Mouse (Mus musculus) urinary bladder, adult 2 months (tissue): ENCODE results near the gene Igbp1. TPM values are rescaled to one million over a fixed set of nuclear protein-coding genes. Genes with fewer than 3 reads are reported as not detected.

Experiments used
- DNase-seq: peaks from one replicate; pipeline ENCODE4 v3.0.0; 2022; ENCODE audit warnings: low spot score
- polyA plus RNA-seq: library from polyadenylated mRNA; depleted of rRNA; stranded (reverse); fragments of >200 nt; gene quantifications from 2 replicates; pipeline ENCODE4 v1.2.3, GENCODE M21; 2012; rRNA removed

Igbp1 gene
- 64.4 and 68.7 TPM in 2 replicates for polyA plus RNA-seq

GRCm38 (mm10) chrX:100494068-100494978 lies at the start of gene Igbp1:
Gene Igbp1 (plus strand): TSS chrX:100494291.
- peak; percentile 34 for DNase-seq

- no peak for DNase-seq
These were observed 26.0 kb upstream of the Igbp1 start for GRCm38 (mm10) chrX:100468047-100468446.

- DNase-seq: no peak
These were observed 24.0 kb upstream of the Igbp1 start for GRCm38 (mm10) chrX:100470126-100470525.

GRCm38 (mm10) chrX:100471491-100471890 lies 22.6 kb upstream of the Igbp1 start:
- no peak for DNase-seq

- no peak for DNase-seq
These were observed 18.4 kb upstream of the Igbp1 start for GRCm38 (mm10) chrX:100475569-100476223.

- DNase-seq: no peak
These were observed 13.8 kb upstream of the Igbp1 start for GRCm38 (mm10) chrX:100480317-100480716.

GRCm38 (mm10) chrX:100493500-100494067 lies 507 bp upstream of the Igbp1 start:
- no peak for DNase-seq

GRCm38 (mm10) chrX:100504175-100504851 lies 10.2 kb downstream of the Igbp1 start:
- DNase-seq: no peak

GRCm38 (mm10) chrX:100508164-100508563 lies 14.1 kb downstream of the Igbp1 start:
- no peak for DNase-seq

- no peak for DNase-seq
These were observed 15.8 kb downstream of the Igbp1 start for GRCm38 (mm10) chrX:100509921-100510320.

- DNase-seq: no peak
These were observed 22.6 kb downstream of the Igbp1 start for GRCm38 (mm10) chrX:100516683-100517082.

- no peak for DNase-seq
These were observed 23.5 kb downstream of the Igbp1 start for GRCm38 (mm10) chrX:100517626-100518025.

GRCm38 (mm10) chrX:100518532-100518931 lies 24.4 kb downstream of the Igbp1 start:
- DNase-seq: no peak

- DNase-seq: no peak
These were observed 30.4 kb downstream of the Igbp1 start, which contains the start of gene Dgat2l6 for GRCm38 (mm10) chrX:100524471-100524870. Gene Dgat2l6 (plus strand): TSS chrX:100524838.

GRCm38 (mm10) chrX:100556026-100556425 lies 61.9 kb downstream of the Igbp1 start:
- DNase-seq: no peak

GRCm38 (mm10) chrX:100565696-100566095 lies 71.6 kb downstream of the Igbp1 start:
- DNase-seq: no peak

Other genes with a start within 250 kb of the Igbp1 start
- gene Otud6a, start 65.3 kb upstream of the Igbp1 start, polyA plus RNA-seq: not detected in 2 replicates
- gene Awat2, start 51.6 kb upstream of the Igbp1 start, polyA plus RNA-seq: 0.37 and 0.69 TPM in 2 replicates
- not detected in 2 replicates for gene Dgat2l6, start 30.5 kb downstream of the Igbp1 start, polyA plus RNA-seq
- not detected in 2 replicates for gene Awat1, start 78.0 kb downstream of the Igbp1 start, polyA plus RNA-seq
- gene P2ry4, start 100.6 kb downstream of the Igbp1 start, polyA plus RNA-seq: 0.01 TPM in 2 replicates
- not detected in 2 replicates for gene Arr3, start 111.2 kb downstream of the Igbp1 start, polyA plus RNA-seq
- gene Kif4, start 131.4 kb downstream of the Igbp1 start, polyA plus RNA-seq: 0.56 and 0.63 TPM in 2 replicates
- 38.6 and 43.5 TPM in 2 replicates for gene Pdzd11, start 132.3 kb downstream of the Igbp1 start, polyA plus RNA-seq
- gene Gdpd2, start 235.6 kb downstream of the Igbp1 start, polyA plus RNA-seq: 0.28 and 0.45 TPM in 2 replicates